Mouse (Mus musculus) left cerebral cortex, adult 9 months (tissue): ENCODE results near the gene Prrc2a.
"Not testable (repeated sequence)": the region's sequence is repeated elsewhere in the genome, so short reads cannot be mapped to it uniquely, and the experiment has no call there.

Experiments
- DNase-seq, 2 experiments: peaks; one replicate each; pipeline ENCODE4 v3.0.0; 2022; ENCODE audit warnings: low spot score in 2 of 2

The Prrc2a gene

DNA sequence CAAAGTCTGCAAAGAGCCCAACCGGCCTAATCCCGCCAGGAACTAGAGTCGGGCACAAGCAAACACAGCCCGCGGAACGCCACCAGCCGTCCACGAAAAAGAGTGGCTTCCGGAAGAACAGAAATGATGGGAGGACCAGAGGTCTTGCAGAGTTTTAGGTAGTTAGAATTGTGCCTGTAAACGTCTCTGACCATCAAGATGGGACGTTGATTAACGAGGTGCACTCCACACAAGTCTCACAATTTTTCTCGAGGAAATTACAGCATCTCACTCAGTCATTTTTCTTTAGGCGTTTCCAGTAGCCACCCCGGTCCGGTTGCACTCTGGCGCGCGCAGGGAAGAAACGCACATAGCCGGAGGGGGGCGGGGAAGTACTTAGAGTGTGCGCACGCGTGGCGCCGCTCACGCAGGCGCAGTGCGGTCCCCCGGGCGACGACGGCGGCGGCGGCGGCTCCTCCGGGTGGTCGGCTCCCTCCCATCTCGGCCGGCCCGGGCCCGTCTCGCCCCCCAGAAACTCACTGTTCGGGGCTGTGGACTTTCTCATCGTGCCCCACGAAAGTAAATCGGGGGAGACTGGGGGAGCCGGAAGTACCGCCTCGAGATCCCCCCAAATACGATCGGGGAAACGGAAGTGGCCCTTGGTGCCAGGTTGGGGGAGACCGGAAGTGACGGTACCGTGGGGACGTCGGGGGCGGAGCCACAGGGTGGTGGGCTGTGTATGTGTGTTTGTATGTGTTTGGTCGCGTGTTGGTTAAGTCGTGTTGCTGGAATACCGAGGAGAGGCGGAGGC lies 29.7 kb downstream of the Prrc2a start, which contains the start of gene Bag6:
Gene Bag6 (plus strand): TSS at position 378 of the 790 bp plus-strand sequence.
- DNase-seq: peak; percentile 83 to 94

DNA sequence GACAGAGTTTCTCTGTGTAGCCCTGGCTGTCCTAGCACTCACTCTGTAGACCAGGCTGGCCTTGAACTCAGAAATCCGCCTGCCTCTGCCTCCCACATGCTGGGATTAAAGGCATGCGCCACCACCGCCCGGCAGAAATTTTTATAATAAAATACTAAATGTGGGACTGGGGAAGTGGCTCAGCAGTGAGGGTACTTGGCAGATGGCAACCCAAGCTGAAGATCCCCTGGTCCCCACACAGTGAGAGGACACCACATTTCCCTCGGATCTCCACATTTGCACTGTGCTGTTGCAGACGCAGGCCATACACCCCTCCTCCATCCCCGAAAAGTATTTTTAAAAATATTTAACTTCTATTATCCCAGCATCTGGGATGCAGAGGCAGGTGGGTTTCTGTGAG lies 31.2 kb downstream of the Prrc2a start:
- DNase-seq: no peak

DNA sequence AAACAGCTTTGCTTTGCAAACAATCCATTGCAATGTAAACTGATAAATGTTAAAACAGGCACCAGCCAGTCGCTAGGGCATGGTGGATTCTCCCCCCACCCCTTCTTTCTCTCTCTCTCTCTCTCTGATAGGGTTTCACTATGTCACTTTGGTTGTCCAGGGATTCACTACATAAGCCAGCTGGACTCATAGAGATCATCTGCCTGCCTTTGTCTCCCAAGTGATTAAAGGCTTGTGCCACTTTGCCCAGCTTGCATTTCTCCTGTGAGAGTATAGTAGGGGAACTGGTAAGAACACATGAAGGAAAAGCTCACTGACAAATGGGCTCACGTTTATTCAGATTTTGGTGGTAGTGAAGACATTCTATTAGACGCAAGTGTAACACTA lies 32.5 kb downstream of the Prrc2a start:
- DNase-seq: no peak

DNA sequence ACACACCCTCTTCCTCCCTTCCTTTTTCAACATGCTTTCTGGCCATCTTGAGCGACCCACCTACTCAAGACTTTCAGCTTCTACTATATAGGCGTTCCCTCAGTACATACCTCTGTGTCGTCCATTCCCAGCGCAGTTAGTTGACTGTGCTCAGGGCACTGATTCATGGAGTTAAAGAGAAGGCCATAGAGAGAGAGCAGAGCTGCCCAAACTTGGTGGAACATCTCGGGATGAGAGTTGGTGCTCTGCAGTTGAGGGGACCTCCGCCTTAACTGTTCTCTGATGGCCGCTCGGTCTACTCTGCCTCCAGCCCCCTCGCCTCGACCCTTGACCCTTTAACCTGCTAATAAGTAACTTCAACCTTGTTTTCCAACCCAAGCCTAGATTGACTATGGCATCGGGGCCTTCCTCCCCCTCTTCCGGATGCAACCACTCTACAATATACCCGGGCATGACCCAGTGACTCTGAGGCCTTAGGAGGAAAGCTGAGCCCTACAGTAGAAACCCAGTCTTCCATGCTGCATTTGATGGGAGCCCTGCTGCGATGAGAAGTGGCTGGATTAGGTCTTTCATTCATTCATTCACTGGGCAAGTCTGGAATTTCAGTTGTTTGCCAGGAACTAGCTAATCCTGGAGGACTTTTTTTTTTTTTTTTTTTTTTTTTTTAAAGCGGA lies 33.1 kb downstream of the Prrc2a start, which contains the start of gene Apom:
Gene Apom (minus strand): TSS at position 551 of the 674 bp plus-strand sequence.
- no peak for DNase-seq

DNA sequence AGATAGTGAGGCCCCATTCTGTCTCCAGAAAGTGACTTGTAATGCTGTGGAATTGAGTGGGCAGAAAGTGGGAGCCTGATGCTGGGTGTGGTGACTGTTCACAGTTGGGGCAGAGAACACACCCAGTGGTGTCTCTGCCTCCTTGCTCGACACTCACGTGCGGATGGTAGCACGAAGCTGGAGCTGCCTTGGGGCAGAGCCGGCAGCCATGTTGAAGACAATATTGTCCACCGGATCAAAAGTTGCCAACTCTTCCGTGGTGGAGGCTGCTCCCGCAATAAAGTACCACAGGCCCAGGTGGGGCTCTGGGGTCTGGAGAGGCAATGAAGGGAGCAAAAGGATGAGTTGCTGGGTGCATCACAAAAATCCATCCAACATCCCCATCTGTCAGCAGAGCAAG lies 33.7 kb downstream of the Prrc2a start:
- no peak for DNase-seq

DNA sequence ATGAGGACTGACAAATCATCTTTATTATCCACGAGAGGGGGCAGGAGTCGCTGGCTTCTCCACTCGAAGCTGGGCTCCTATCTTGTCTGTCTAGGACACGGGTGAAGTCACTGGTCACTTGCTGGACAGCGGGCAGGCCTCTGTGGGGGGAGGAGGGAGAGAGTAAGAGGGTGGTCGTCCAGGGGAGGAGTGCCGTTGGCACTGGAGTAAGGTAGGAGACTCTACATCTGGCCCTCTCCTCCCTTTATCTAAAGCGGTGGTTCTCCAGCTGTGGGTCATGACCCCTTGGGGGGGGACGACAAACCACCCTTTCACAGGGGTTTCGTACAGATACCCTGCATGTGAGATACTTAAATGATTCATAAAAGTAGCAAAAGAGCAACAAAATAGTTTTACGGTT lies 35.7 kb downstream of the Prrc2a start:
- DNase-seq: no peak

DNA sequence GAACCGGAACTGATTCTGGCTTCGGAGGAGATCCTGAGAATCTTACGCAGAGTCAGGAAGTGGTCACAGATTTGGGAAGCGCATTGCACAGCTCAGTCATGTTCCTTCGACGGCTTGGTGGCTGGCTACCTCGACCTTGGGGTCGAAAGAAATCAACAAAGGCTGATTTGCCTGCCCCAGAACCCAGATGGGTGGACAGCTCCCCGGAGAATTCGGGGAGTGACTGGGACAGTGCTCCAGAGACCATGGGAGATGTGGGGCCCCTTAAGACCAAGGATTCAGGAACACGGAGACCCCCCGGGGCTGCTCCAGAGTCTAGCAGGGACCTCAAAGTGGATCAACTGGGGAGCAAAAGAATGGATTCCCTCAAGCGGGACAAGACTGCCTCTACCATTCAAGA lies 37.7 kb downstream of the Prrc2a start:
- no peak for DNase-seq

DNA sequence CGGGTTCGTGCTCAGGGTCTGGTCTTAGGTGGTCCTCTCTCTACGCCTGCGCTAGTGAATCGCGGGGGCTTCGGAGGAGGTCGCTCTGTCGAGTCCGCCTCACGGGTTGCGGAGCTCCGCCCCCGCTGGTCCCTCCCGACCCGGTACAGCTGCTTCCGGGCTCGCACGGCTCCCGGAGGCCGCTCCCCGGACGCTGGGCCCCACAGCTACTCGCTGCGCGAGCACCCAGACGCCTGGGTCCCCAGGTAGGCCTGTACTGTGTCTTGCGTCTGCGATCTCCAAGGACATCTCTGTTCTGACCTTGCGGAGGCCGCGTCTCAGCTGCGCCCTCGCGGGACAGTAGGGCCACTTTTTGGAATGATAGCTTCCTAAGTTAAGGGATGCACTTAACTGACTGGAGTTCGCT lies 38.5 kb downstream of the Prrc2a start, which contains the start of gene D17H6S53E:
Gene D17H6S53E (plus strand): TSS at position 168 of the 406 bp plus-strand sequence.
- peak in 1 of 2 experiments; percentile 59 for DNase-seq

DNA sequence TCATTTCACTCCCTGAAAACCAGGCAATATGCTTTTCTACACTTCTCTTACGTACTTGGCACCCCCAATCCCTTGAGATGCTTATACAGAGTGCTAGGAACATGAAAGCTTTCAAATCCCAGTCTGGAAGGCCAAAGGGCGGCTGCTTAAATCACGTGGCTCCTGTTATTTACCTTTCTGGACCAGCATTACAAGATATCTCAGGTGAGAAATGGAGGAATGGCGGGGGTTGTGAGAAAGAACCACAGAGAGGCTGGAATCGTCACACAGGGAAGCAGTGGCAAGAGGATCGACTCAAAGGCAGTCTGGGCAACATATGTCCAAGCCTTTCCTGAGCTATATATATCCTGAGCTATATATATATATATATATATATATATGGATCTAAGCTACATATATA lies 39.1 kb downstream of the Prrc2a start:
- no peak for DNase-seq

DNA sequence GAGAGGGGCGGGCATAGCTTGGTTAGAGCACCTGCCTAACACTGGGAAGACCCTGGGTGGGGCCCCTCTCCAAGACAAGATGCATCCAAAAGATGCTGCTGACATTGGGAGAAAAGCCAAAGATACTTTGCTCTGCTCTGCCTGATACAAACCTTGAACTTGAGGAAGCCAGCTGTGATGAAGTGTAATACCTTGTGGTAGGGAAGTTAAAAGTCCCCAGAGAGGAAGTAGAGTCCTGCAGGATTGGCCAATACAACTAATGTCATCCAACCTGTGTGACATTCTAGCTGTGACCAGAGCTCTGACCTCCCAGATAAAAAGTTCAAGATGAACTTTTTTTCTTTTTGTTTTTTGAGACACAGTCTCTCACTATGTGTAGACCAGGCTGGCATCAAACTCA lies 39.6 kb downstream of the Prrc2a start:
- no peak for DNase-seq

DNA sequence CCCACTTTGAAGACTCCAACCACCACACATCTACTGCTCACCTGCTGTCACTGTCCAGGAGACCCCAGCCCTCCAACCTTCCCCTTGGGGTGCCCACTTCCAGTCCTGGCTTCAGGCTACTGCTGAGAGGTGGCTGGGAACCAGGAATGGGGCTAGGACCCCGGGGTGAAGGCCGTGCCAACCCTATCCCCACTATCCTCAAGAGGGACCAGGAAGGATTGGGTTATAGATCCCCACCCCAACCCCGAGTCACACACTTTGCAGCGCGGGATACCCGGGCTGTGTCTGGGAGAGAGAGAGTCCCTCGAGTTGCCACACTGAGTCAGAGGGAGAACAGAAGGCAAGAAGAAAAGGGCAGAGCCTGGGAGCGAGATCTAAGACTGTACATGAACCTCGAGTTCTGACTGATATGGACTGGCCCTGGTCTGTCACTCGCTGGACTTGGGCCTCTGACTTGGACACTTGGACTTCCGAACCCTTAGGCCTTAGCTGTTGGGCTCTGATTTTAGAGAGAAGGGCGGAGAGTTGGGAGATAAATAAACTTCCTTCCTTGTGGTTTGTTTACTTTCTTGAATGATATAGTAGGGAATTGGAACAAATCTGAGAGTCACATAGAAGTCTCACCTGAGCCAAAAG lies 40.3 kb downstream of the Prrc2a start:
- not testable (repeated sequence) for DNase-seq

DNA sequence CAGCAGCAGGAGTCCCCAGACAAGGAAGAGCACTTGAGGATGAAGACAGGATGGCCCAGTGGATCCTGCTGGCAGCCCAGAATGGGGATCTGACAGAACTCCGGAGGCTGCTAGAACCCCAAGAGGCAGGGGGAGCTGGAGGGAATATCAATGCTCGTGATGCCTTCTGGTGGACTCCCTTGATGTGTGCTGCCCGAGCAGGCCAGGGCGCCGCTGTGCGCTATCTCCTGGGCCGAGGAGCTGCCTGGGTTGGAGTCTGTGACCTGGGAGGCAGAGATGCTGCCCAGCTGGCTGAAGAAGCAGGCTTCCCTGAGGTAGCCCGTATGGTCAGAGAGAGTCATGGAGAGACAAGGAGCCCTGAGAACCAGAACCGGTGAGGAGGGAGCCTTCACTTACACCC lies 41.4 kb downstream of the Prrc2a start:
- DNase-seq: not testable (repeated sequence)

DNA sequence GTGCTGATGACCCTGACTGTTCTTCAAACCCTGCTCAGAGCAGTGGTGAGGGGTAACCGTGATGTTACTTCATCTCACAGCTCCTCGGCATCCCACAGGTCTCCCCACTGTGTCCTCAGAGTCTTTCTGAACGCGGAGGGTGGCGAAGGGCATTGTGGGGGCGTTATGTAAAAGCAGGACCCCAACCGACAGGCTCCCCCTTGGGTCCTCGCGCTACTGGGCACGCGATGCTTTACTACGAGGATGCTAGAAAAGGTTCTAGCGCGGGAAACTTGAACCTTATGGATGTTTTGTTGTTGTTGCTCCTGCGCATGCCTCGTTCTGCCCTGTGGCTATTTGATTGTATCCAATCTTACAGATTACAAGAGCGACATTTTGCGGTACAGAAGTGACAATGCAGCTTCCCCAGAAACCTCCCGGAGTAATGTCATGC lies 42.8 kb downstream of the Prrc2a start, which contains the start of gene Csnk2b:
Gene Csnk2b (minus strand): TSS at position 183 of the 433 bp plus-strand sequence.
- DNase-seq: peak; percentile 61 to 83

DNA sequence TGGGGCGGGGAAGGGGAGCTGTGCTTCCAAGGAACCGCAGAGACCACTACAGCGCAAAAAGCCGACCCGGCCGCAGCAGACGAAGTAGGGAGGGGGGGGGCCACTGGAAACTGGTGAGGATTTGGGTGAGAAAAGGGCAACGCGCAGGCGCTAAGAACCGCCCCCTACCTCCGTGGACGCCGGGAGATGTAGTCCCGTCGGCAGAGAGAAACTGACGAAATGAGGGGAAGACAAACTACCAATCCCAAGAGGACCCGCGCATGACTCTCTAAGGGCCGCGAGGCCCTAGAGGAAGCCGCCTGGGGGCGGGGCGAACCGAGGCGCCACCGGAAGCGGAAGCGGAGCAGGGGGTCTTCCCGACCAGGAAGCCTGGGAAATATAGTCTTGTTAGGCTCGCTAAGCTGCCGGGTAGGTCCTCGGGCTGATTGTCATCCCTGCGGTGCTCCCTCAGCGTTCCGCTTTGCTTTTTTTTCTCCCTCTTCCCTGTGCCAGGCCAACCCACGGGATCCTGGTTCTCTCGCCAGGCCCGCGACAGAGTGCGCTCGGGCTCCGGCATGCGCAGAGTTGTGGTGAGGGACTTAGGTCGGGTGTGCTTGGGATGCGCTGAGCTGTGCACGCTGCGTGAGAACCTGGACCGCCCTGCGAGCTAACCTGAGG lies 43.4 kb downstream of the Prrc2a start, which contains the start of gene Gpank1:
Gene Gpank1 (plus strand): TSS at position 313 of the 657 bp plus-strand sequence.
- DNase-seq: peak; percentile 98

DNA sequence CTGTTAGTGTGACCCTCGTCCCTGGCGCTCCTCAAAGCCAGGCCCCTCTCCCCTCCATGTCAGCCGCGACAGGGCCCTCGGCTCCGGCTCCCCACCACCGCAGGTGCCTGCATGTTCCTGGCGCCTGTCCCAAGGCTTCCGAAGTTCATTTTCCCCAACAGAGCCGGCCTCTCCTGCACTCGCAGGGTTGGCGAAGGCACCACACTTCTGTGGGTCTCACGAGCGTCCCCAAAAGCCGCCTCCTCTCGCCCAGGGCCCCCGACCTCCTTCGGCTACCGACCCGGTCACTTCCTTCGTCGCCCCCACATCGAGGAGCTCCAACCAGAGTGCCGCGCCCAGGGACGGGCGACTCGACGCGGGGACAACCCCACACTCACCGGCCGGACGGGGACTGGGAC lies 44.0 kb downstream of the Prrc2a start:
- peak in 1 of 2 experiments; percentile 37 for DNase-seq

DNA sequence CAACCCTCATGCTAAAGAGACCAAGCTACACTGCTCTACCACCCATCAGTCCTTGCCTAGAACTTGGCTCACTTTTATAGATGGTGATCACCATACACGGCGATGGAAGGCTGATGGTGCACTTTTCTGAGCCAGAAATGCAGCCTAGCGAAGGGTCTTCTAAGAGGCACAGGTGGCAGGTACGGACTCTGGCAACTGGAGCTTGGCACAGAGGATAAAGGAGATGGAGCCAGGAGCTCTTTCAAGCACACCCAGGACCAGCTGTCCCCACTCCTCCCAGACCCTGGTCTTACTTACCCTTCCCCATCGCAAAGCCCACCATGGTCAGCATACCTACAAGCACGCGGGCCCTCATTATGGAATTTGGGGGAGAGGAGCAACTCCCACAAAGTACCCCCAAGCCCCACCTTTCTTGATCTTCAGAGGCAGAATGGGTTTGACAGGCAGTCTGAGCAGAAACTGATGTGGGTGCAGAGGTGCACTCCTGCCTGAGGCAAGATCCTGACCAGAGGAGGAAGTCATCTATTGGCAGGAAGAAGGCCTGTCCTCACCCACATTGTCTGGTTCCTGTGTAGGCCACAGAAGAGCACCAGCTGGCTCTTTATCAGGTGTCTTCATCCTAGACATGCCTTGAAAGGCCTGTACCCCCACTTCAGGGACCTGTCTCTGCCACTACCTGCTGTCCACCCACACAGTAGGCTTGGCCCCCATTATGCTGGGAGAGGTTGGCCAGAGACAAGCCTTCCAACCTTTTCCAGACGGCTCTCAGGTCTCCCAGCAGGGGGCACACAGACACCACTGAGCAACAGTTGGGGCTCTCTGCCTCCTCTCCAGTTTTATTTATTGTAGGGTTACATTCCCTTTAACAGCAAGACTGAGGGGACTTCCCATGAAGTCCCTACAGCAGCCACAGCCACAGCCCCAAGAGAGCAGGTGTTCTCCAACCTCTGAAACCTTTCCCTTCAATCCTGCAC lies 49.4 kb downstream of the Prrc2a start, which contains the start of gene Ly6g5b:
Gene Ly6g5b (minus strand): TSS at position 383 of the 974 bp plus-strand sequence.
- no peak for DNase-seq

DNA sequence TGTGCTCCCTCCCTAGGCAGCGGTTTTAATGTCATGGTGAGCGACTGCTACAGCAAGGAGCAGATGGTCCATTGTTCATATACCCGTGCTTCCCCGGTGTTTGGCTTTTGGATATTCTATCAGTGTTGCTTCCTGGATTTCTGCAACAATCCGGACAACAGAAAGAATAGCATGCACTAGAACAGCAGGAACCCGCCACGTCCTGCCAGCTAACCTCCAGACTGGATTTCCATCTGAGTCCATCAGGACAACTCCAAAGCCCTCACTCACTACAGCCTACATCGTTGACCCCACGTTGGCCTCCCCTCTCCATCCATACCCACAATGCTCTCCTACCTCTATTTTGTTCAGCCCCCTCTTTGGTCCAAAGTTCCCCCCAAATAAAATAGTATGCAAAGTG lies 52.9 kb downstream of the Prrc2a start:
- no peak for DNase-seq

DNA sequence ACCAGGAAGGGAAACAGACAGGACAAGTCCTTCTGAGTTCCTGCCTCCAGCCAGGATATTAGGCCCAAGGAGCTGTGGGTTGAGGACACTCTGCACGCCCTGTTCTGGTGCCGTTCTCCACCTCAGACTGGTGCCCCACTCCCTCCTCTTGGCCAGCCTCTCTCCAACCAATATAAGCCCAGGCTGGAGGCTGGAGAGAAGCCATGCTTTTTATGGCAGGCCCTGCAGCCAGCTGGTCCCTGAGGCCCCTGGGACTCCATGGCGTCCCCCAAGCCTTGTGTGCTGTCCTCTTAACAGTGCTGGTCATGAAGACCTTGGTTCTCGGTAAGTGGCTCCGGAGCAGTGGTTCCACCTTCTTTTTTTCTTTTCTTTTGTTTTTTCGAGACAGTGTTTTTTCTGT lies 56.6 kb downstream of the Prrc2a start, which contains the start of gene Ly6g5c:
Gene Ly6g5c (plus strand): TSS at position 183 of the 400 bp plus-strand sequence.
- DNase-seq: no peak

DNA sequence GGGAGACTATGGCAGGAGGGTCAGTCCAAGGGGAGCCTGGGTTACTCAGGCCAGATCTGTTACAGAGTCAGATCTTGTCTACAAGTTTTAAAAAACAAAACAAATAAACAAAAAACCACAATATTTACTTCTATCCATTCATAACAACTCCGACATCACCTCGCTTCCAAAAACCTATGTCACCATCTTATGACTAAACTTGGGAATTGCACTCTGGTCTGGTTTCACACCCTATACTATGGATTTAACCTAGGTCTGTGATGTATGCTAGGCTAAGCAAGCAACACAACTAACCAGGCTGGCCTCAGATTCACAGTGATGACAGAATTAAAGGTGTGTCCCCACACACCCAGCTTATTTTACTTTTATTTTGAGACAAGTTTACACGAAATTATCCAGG lies 58.2 kb downstream of the Prrc2a start:
- no peak for DNase-seq

DNA sequence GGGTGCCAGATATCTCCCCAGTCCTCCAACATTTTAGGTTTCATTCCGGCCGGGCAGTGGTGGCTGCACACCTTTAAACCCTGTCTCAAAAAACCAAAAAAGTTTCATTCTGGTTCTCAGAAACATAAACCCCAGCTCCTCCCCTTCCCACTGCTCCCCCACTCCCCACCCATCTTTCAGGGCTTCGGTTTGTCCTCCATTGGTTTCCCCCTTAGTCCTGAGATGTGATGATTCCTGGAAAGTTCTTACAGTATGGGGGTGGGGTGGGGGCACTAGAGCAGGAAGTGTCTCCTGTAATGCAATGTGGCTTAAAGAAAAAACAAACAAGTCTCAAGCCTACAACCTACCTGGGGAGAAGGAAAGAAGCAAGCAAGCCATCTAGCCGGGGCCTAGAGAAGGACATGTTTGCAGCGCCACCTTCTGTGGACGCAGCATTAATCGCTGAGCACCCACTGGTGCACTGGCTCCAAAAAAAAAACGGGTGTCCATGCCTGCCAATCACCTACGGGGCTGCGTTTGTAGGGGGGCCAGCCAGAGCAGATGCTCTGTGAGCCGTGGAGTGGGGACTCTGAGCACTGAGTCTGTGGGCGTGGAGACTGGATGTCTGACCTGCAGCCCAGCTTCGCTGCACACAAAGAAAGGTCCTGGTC lies 58.8 kb downstream of the Prrc2a start:
- DNase-seq: no peak
